Mouse (Mus musculus) heart, embryonic 12.5 days (tissue): ENCODE measurements at regions not wholly inside any gene's neighbourhood (a gene's known extent, or its start where the extent isn't known, plus 50 kb on each side); places are given as distances from the start of the nearest gene placed in this dataset.

ENCODE experiments used
- ATAC-seq: fragments of 200-750 bp; cut with Nextera tagmentation; 2 replicates; pipeline ENCODE4 v1.8.0; 2017; ENCODE audit warnings: moderate TSS enrichment, moderate library complexity; ENCODE audit not compliant: insufficient number of reproducible peaks, low FRiP score
- H3K27ac ChIP-seq: fragments of 300-500 bp; sonication (generic); 2 replicates; pipeline ENCODE4 v1.5.1; 2016; ENCODE audit warnings: mild to moderate bottlenecking, moderate library complexity; ENCODE audit not compliant: poor library complexity, severe bottlenecking
- H3K27me3 ChIP-seq: fragments of 300-500 bp; sonication (generic); replicated peaks from 2 replicates; pipeline ENCODE4 v1.6.1; 2016; ENCODE audit warnings: mild to moderate bottlenecking, moderate library complexity
- H3K36me3 ChIP-seq: fragments of 300-500 bp; sonication (generic); 2 replicates; pipeline ENCODE4 v1.6.1; 2016; ENCODE audit warnings: mild to moderate bottlenecking, moderate library complexity
- H3K4me1 ChIP-seq: fragments of 300-500 bp; sonication (generic); replicated peaks from 2 replicates; pipeline ENCODE4 v1.6.1; 2016; ENCODE audit warnings: mild to moderate bottlenecking
- H3K4me2 ChIP-seq: fragments of 300-500 bp; sonication (generic); 2 replicates; pipeline ENCODE4 v1.6.1; 2016; ENCODE audit warnings: mild to moderate bottlenecking, moderate library complexity
- H3K4me3 ChIP-seq: fragments of 300-500 bp; sonication (generic); 2 replicates; pipeline ENCODE4 v1.5.1; 2016; ENCODE audit warnings: mild to moderate bottlenecking
- H3K9ac ChIP-seq: fragments of 300-500 bp; sonication (generic); 2 replicates; pipeline ENCODE4 v1.6.1; 2016; ENCODE audit warnings: mild to moderate bottlenecking, moderate library complexity
- H3K9me3 ChIP-seq: fragments of 300-500 bp; sonication (generic); replicated peaks from 2 replicates; pipeline ENCODE4 v1.6.1; 2016; ENCODE audit warnings: mild to moderate bottlenecking, moderate library complexity
- WGBS: fragments of 180-500 bp; shearing (Covaris S2); methylation state at CpG from one replicate; pipeline ENCODE4 v1.1.7; 2016; 5-methylcytosine and 5-hydroxymethylcytosine counted together

DNA sequence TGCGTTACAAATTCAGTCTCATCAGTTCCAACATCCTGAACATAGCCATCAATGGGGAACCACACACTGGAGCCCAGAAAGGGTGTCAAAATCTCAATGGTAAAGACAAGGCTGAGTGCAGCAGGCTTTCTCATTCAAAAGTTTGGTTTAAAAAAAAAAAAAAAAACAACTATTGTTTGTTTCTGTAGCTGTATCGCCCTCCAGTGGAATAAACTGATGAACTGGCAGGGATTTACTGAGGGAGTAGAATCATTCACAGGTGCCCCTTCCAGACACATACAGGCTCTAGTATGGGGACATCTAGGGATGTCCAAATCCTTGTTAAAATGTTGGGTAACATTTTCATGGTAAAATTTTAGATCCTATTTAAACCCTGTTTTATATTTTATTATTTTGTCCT is 361.6 kb upstream of the Lmcd1 start:
- H3K9ac ChIP-seq: no peak overlapping the region
- H3K27me3 ChIP-seq: no peaks in the 10 kb centered on the region
- no peak overlapping the region for H3K4me2 ChIP-seq
- no peaks in the 10 kb centered on the region for H3K36me3 ChIP-seq
- H3K9me3 ChIP-seq: no peaks in the 10 kb centered on the region
- ATAC-seq: no peak
- WGBS: 47% methylated on average over 2 of the region's 2 CpGs
- H3K4me3 ChIP-seq: no peak overlapping the region
- no peaks in the 10 kb centered on the region for H3K4me1 ChIP-seq
- no peak overlapping the region for H3K27ac ChIP-seq

DNA sequence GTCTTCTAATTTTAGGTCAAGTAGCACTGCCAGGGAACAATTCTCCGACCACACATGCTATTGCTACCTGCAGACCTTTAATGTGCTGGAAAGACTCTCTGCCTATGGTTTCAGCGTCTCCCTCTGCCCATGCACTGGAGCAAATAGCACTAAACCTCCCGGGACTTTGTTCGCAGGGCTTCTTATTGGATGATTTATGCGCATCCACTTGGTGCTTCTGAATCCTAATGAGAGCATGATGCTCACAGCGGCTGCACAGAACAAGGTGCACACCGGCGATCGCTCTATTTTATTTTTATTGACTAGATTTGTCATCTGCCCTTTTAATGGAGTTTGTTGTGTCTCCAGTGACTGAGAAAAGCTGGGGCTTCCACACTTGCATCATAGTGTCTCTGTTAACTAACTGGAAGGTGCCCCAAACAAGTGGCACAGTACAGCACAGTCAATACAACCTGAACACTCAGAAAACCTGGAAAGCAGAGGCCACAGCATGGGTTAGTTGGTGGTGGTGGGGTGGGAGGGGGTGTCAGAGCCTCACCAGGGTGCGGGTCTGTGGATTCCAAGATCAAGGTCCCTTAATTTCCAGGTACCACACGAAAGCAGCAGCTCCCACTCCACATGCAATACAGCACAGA is 359.7 kb upstream of the Lmcd1 start:
- no peak overlapping the region for H3K9ac ChIP-seq
- no peaks in the 10 kb centered on the region for H3K4me1 ChIP-seq
- no peak overlapping the region for H3K27ac ChIP-seq
- 82% methylated on average over 11 of the region's 11 CpGs for WGBS
- no peak overlapping the region for H3K4me2 ChIP-seq
- H3K4me3 ChIP-seq: no peak overlapping the region
- ATAC-seq: no peak
- H3K9me3 ChIP-seq: no peaks in the 10 kb centered on the region
- no peaks in the 10 kb centered on the region for H3K36me3 ChIP-seq
- no peaks in the 10 kb centered on the region for H3K27me3 ChIP-seq

GRCm38 (mm10) chr6:111917248-111917721 is 356.3 kb upstream of the Lmcd1 start:
- Histone ChIP-seq H3K4me1 (no peaks in the 10 kb centered on the region), H3K9ac (no peak overlapping the region), H3K36me3 (no peaks in the 10 kb centered on the region), H3K27ac (no peak overlapping the region), H3K27me3 (no peaks in the 10 kb centered on the region), H3K4me2 (no peak overlapping the region), H3K9me3 (no peaks in the 10 kb centered on the region), H3K4me3 (no peak overlapping the region)
- 72% methylated on average over 6 of the region's 6 CpGs for WGBS
- ATAC-seq: no peak

DNA sequence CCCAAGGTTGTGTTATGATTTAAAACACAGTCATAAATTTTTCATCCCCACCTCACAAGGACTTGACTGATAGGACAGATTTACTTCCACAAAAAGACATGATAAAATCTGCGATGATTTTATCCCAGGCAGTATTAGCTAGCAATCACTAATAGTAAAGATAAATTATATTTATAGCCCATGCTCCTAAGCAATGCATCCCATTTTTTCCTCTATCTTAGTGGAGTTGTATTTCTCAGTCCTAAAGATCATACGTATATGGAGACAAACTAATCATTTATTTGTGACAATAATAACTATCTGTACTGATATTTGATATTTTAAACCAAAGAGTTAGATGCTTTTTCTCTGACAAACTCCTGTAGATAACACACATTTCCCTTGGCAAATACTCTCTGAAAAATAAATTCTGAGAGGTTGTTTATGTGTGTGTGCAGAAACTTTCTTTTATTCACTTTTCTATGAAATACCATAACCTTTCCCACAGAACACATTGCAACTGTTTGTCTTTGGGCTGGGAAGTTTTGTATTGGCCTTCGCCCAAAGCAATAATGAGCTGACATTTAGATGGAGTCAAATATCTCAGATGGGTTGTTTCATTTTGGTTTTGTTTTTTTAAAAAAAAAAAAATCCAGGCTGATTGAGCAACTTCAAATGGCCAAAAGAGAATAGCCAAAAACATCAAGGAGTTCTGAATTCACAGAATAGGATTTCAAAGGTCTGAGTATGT is 355.5 kb upstream of the Lmcd1 start:
- H3K36me3 ChIP-seq: no peaks in the 10 kb centered on the region
- H3K27ac ChIP-seq: no peak overlapping the region
- H3K9ac ChIP-seq: no peak overlapping the region
- no peak overlapping the region for H3K4me2 ChIP-seq
- no peak overlapping the region for H3K4me3 ChIP-seq
- H3K4me1 ChIP-seq: no peaks in the 10 kb centered on the region
- ATAC-seq: no peak
- WGBS: 78% methylated on average over 3 of the region's 3 CpGs
- H3K27me3 ChIP-seq: no peaks in the 10 kb centered on the region
- H3K9me3 ChIP-seq: no peaks in the 10 kb centered on the region

GRCm38 (mm10) chr6:111932596-111932995 is 341.0 kb upstream of the Lmcd1 start:
- Histone ChIP-seq H3K27ac (no peak overlapping the region), H3K36me3 (no peaks in the 10 kb centered on the region), H3K4me2 (no peak overlapping the region), H3K27me3 (no peaks in the 10 kb centered on the region), H3K9me3 (no peaks in the 10 kb centered on the region; the same call in 1 of the 2 replicates), H3K4me1 (no peaks in the 10 kb centered on the region), H3K9ac (no peak overlapping the region), H3K4me3 (no peak overlapping the region)
- WGBS: 74% methylated on average over 2 of the region's 2 CpGs
- no peak for ATAC-seq

- H3K9ac ChIP-seq: no peak overlapping the region
- ATAC-seq: no peak
- no peaks in the 10 kb centered on the region for H3K27me3 ChIP-seq
- H3K9me3 ChIP-seq: no peaks in the 10 kb centered on the region
- 73% methylated on average over 1 of the region's 1 CpGs for WGBS
- no peak overlapping the region for H3K4me2 ChIP-seq
- H3K4me1 ChIP-seq: no peaks in the 10 kb centered on the region
- H3K27ac ChIP-seq: no peak overlapping the region
- no peaks in the 10 kb centered on the region for H3K36me3 ChIP-seq
- no peak overlapping the region for H3K4me3 ChIP-seq
These were observed 319.2 kb upstream of the Lmcd1 start for GRCm38 (mm10) chr6:111954401-111954800.

DNA sequence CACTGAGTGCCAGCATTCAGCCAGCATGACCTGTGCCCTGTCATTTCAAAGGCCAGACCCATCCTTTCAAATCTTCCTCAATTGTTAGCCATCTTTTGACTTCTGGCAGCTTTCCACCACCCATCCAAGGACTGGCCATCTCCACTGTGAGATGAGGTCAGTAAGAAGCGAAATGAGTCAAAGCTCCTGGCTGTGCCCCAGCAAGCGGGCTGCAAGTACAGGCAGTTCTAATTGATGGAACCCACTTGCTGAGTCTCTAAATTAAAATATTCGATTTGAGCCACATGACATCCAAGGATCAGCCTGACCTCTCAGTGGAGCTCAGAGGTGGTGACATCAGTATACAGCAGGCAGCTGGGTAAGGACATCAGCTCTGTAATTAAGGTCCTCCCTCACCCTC is 307.8 kb upstream of the Lmcd1 start:
- H3K36me3 ChIP-seq: no peaks in the 10 kb centered on the region
- ATAC-seq: no peak
- H3K9me3 ChIP-seq: no peaks in the 10 kb centered on the region
- H3K27ac ChIP-seq: no peak overlapping the region
- WGBS: 71% methylated on average over 3 of the region's 3 CpGs
- no peak overlapping the region for H3K9ac ChIP-seq
- H3K4me2 ChIP-seq: no peak overlapping the region
- no peaks in the 10 kb centered on the region for H3K27me3 ChIP-seq
- H3K4me1 ChIP-seq: no peaks in the 10 kb centered on the region
- no peak overlapping the region for H3K4me3 ChIP-seq

- no peak overlapping the region for H3K4me2 ChIP-seq
- H3K4me3 ChIP-seq: no peak overlapping the region
- no peak for ATAC-seq
- no peaks in the 10 kb centered on the region for H3K36me3 ChIP-seq
- WGBS: 50% methylated on average over 1 of the region's 1 CpGs
- no peak overlapping the region for H3K9ac ChIP-seq
- no peaks in the 10 kb centered on the region for H3K27me3 ChIP-seq
- no peaks in the 10 kb centered on the region for H3K4me1 ChIP-seq
- no peaks in the 10 kb centered on the region for H3K9me3 ChIP-seq
- no peak overlapping the region for H3K27ac ChIP-seq
These were observed 288.1 kb upstream of the Lmcd1 start for GRCm38 (mm10) chr6:111985452-111985851.

DNA sequence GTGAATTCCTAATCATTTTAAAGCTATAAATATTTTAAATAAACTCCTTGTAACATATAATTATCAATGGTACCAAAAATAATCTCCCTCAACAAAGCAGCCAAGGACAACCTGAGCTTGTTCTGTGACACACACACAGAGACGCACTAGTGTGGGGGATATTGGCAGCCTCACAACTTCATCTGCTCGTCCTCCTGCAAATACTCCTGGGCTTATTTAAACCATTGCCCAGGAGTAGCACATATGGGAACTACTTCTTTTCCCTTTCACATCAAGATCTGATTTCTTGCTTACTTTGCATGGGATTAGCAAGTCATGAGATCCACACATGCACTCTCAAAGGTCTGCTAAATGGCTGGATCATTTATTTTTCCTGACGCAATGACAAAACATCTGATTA is 277.7 kb upstream of the Lmcd1 start:
- H3K4me3 ChIP-seq: no peak overlapping the region
- H3K36me3 ChIP-seq: no peaks in the 10 kb centered on the region
- no peaks in the 10 kb centered on the region for H3K9me3 ChIP-seq
- no peak overlapping the region for H3K9ac ChIP-seq
- no peaks in the 10 kb centered on the region for H3K27me3 ChIP-seq
- ATAC-seq: no peak
- no peak overlapping the region for H3K4me2 ChIP-seq
- H3K27ac ChIP-seq: no peak overlapping the region
- no peaks in the 10 kb centered on the region for H3K4me1 ChIP-seq
- WGBS: 76% methylated on average over 3 of the region's 3 CpGs

DNA sequence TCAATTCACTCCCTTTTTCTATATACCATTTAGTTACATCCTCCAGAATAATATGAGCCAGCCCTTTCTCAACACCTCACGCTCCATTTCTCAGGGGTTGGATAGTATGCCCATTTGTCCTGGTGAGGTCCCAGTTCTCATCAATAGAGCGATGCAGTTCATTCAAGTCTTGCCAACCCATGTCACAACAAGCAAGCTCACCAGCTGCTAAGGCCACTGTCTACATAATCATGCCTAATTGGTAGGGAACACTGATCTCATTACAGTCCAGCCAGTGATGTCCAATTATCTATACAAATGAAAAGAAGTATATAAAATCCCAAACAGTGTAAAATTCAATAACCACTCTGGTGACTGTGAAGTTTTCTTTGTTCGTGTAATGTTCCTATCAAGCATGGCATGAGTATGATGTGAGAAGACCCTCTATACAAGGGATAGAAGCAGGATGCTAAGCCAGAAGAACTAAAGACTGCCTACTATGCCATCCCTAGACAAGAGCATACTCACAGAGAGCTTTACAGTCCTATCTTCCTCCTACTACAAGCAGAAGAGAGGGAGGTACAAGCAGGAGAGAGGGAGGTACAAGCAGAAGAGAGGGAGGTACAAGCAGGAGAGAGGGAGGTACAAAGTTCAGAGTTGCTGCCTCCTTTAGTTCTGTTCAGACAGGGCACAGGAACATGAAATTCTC is 269.6 kb upstream of the Lmcd1 start:
- Histone ChIP-seq H3K9ac (no peak overlapping the region), H3K27ac (no peak overlapping the region), H3K9me3 (no peaks in the 10 kb centered on the region), H3K4me3 (no peak overlapping the region), H3K4me1 (no peaks in the 10 kb centered on the region), H3K4me2 (no peak overlapping the region), H3K36me3 (no peaks in the 10 kb centered on the region), H3K27me3 (no peaks in the 10 kb centered on the region)
- WGBS: 79% methylated on average over 3 of the region's 3 CpGs
- no peak for ATAC-seq

DNA sequence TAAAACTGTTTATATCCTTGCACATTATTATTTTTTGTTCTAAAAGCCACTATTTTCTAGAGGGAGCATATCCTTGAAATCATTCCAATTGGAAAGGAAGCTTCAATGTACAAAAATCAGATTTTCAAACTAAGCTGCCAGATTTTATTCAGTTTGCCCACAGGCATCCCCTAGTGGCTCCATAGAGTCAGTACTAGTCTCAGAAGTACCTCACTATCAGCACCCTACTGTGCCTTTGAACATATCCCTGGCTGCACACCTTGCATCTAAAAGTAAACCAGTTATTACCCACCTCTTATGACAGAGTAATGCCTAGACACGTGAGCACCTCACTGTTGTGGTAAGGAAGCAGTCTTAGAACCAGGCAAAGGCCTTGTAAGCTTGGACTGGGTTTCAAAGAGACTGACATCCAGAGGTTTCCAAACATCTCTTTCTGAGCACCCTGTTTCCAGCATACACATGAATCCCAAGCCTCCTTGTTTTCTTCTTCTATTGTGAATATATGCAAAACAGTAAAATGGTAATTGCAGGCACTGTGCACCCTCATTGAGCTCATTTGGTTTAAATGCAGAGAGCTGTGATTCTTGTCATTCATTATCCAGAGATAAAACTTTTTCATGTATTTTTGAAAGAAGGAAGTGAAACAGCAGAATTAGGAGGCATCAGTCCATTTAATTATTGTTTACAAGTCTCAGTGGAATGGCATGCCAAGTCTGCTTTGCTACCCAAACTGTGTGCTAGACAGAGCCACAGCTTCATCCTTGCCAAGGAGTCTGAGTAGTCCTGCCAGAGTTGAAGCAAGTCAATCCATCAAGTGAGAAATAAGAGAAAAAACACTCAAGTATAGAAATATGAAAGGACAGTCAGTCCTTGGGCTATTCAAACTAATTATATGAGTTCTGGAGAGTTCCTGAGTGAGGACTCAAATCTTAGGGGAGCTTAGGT is 247.0 kb upstream of the Lmcd1 start:
- 65% methylated on average over 1 of the region's 1 CpGs for WGBS
- Histone ChIP-seq H3K36me3 (no peaks in the 10 kb centered on the region), H3K27me3 (no peaks in the 10 kb centered on the region), H3K4me1 (no peaks in the 10 kb centered on the region), H3K9me3 (no peaks in the 10 kb centered on the region), H3K4me3 (no peak overlapping the region), H3K27ac (no peak overlapping the region), H3K4me2 (no peak overlapping the region), H3K9ac (no peak overlapping the region)
- ATAC-seq: no peak
